Mouse (Mus musculus) neutrophil, adult 5-6 weeks (primary cell): ENCODE data around the gene Fam198b. TPM values are rescaled to one million over a fixed set of nuclear protein-coding genes. Genes with fewer than 3 reads are reported as not detected.
"Not testable (repeated sequence)": the region's sequence is repeated elsewhere in the genome, so short reads cannot be mapped to it uniquely, and the experiment has no call there.

Source experiments
- ATAC-seq: fragments of 151-379, 151-347 bp; 2 replicates; pipeline ENCODE4 v1.8.0; 2017; ENCODE audit warnings: mild to moderate bottlenecking, moderate TSS enrichment; ENCODE audit not compliant: insufficient number of reproducible peaks, poor library complexity, low FRiP score, severe bottlenecking; ENCODE audit errors: extremely low read depth
- total RNA-seq: library from RNA; stranded (forward); fragments of 200-1000 nt; gene quantifications from 2 replicates; pipeline ENCODE4 v1.2.3, GENCODE M21; 2017

The Fam198b gene
- total RNA-seq, 1 experiment from 2014 or later: not detected

DNA sequence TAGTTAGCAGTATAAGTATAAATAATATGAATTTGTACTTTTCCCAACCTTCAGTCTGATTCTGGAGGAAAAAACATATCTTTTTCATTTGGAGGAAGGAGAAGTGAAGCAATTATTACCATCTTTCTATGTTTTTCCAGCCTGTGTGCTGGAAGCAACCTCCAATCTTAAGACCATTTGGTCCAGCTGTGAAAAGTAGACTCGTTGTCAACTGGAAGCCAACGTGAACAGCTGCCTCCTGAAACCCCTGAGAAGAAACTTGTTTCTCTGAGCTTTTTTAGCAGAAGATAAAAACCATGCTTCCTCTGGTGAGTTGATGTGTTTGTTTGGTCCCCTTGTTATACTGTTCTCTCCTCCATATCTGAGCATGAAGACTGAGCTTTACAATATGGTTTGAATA, 84.1 kb downstream of the Fam198b start:
- ATAC-seq: no peak

DNA sequence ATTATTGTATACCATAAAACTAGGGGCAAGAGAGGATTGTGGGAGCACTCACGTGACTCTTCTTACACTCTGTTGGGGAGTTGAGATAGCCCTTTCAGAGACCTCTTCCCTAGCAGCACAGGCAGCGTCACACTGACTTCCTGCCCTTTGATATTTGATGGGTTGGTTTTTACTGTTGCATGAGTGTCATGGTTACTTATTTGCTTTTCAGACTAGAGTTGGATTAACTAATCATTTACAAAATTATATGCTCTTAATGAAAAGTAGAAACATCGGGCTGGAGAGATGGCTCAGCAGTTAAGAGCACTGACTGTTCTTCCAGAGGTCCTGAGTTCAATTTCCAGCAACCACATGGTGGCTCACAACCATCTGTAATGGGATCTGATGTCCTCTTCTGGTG, 85.2 kb downstream of the Fam198b start:
- ATAC-seq: not testable (repeated sequence)

- no peak for ATAC-seq
Measured at GRCm38 (mm10) chr3:79970070-79970469, 85.7 kb downstream of the Fam198b start.

- ATAC-seq: no peak
Measured at GRCm38 (mm10) chr3:79970498-79970897, 86.2 kb downstream of the Fam198b start.

- ATAC-seq: no peak
Measured at GRCm38 (mm10) chr3:79971542-79971941, 87.2 kb downstream of the Fam198b start.

DNA sequence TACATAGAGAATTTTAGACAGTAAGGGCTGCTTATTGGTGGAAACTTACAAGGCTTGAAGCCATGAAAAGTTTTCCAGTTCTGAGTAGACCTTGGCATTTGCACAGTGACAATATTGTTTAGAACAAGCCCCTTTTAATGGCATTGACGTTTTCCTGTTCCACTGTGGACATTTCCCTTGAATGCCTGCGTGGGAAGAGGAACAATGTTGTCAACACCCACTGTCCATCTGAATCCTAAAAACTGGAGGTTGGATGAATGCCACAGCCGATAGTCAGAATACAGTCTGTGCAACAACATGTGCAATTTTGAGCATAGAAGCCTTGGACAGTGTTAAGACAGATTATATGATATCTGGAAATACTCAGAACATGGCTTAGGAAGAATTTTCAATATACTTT, 92.5 kb downstream of the Fam198b start:
- no peak for ATAC-seq

DNA sequence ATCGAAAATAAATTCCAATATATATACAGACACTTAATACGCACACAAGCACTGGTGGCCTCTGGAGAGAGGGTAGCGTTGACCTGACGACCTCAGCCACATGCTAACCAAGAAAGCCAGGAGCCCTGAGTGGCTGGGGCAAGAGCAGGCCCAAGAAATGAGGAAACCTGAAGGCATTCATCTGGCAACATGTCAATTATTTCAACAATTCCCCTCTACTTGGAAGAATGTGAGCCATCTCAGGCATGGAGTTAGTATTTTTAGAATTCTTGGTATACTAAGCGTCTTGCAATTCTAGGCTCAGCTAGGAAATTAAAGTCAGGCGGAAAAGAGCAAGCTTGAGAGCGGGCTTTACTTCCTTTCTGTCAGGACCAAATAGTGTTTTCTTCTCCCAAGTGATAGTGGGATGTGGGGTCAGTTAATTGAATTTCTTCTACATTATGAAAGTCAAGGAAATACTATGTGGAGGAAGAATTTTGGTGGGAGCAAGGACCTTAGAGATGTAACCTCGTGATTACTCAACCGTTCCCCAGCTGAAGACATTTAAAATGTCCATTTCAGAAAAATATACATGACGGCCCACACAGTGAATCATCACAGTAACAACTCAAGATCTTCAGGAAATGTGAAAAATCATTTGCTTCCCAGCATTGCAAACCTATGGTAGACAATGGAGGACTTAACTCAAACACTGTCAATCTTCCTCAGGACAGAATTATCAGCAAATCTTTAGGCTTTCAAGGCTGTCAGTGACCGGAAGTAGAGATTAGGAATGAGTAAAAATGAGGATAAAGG, 93.5 kb downstream of the Fam198b start:
- no peak for ATAC-seq

GRCm38 (mm10) chr3:79980714-79981113, 96.4 kb downstream of the Fam198b start:
- no peak for ATAC-seq

DNA sequence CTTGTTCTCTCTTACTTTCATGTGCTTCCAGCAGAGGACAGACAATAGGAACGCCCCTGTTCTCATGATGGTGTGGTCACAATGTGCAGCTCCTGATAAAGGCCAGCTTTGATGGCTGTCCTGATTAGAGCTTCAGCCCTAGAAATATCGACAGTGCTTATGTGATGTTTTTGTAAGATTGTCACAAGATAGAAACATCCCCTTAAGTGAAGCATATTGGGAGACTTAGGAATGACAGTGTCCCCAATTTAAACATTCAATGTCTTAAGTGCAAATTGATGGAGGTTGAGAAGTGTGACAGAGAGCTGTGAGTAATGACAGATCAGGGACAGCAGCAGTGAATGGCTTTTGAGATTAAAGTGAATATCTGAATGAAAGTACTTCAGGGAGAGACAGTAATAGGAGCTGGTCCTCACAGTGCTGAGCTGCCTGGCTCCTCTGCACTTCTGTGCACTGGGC, 99.7 kb downstream of the Fam198b start:
- ATAC-seq: no peak

- ATAC-seq: no peak
Measured at GRCm38 (mm10) chr3:79984542-79984941, 100.2 kb downstream of the Fam198b start.

DNA sequence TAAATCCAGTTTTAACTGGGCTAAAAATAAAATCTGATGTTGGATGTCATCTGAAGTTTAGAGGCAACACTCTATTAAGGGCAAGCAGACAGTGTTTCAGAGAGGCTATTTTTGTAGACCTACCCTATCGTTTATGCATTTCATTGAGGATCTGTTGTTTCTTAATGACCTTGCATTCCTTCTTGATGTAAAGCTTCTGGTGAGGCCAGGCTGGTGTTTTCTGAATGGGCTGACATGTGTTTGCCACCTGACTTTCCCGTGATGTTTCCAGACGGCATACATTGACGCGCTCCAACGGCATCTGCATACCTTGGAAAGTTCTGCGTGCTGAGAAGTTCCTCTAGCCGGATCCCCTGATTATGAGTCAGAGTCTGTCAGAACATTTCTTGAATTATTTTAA, 104.9 kb downstream of the Fam198b start:
- no peak for ATAC-seq

DNA sequence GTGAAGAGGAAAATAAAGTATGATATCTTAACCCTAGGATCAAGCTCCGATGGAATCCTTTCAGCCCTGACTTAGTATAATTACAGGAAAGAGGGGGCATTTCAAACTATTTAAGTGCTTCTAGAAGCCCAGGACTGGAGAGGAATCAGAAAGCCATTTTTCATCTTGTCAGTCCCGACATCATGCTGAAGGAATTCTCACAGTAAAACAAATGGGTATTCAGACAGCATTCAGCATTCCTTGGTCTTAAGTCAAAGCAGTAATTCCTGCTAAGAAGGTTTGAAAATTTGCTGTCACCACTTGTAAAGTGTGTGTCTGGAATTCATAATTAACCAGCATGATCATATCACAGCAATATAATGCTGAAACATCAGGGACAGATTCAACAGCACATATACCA, 105.6 kb downstream of the Fam198b start:
- ATAC-seq: no peak

GRCm38 (mm10) chr3:79990480-79990879, 106.1 kb downstream of the Fam198b start:
- no peak for ATAC-seq

GRCm38 (mm10) chr3:79994029-79994539, 109.8 kb downstream of the Fam198b start:
- no peak for ATAC-seq

DNA sequence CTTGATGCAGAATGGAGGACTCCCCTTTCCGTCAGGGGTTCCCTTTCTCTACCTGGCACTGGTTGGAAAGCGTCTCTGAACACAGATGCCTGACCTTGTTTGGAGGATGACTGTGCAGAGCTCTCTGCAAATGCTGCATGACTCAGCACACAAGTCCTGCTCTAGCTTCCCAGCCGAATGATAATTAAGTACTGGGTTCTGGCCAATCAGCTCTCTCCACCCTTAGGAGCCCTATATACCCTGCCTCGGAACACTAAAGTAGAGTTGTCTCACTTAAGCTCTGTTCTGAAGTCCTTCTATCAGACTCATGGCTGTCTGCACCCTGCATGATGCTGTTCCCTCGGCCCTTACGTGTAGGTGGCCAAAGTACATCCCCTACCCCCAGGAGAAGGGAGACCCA, 111.4 kb downstream of the Fam198b start:
- ATAC-seq: no peak

Other genes starting within 250 kb of the Fam198b start
- gene Rxfp1, start 146.7 kb upstream of the Fam198b start, total RNA-seq: not detected in 2 replicates
- gene Tmem144, start 31.8 kb upstream of the Fam198b start, total RNA-seq: 0.35 TPM in 1 of 2 replicates, not detected in the other